Mouse (Mus musculus): Measurements from ENCODE around the gene Akr1c14. TPM values are rescaled to one million over a fixed set of nuclear protein-coding genes. Genes with fewer than 3 reads are reported as not detected.
A peak's percentile ranks its signal among the peaks of the same experiment; 100 is the strongest.

Akr1c14 gene
- polyA plus RNA-seq (2016; fragmentation: Nextera tagmentation; extraction: Ambion mirVana): 0.14 and 0.38 TPM in 2 replicates

DNA sequence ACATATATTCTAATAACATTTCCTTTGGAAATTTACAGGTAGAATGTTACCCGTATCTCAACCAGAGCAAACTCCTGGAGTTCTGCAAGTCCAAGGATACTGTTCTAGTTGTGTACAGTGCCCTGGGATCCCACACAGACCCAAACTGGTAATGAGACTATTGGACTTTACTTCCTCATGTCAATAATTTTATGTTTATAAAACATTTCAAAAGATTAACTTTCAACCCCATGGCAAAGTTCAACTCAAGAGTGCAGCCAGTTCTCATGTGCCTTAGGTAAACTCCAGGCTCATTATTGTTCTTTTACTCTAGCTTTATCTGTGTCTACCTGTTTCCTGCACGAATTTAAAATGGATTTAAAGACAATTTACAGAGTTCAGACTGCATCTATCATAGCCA, at the start of gene Akr1c14:
TSS of gene Akr1c14 (plus strand) at position 293 of the 400 bp plus-strand sequence.
- no peaks in the 10 kb centered on the region for H3K4me1 ChIP-seq
- H3K36me3 ChIP-seq: no peaks in the 10 kb centered on the region
- H3K4me3 ChIP-seq: no peak within 1 kb of the TSS
- no peaks in the 10 kb centered on the region for H3K27me3 ChIP-seq
- ATAC-seq (ENCODE audit: low FRiP score, low read depth): no peak
- no peak within 1 kb of the TSS for H3K9ac ChIP-seq (replicated peaks)
- no peak within 1 kb of the TSS for H3K4me2 ChIP-seq (replicated peaks)
- 71% methylated on average over 2 of the region's 2 CpGs for WGBS
- H3K27ac ChIP-seq (replicated peaks): no peak within 1 kb of the TSS
- no peaks in the 10 kb centered on the region for H3K9me3 ChIP-seq

DNA sequence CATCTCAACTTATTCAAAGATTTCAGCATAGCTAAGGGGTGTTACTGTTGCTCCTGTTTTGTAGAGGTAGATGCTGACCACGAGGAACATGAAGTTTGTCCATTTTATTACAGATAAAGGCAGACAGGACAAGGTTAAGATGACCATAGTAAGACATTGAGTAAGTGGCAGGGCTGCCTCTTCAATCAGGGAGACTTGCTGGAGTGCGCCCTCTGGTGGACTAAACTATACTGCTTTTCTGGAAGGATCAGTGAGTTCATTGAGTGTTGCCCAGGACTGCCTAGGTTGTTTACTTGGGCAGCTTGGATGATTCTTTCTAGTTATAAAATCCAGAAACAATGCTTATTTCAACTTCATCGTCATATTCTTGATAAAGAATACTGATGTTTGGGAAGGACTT, 47.1 kb upstream of the Akr1c14 start:
- no peak overlapping the region for H3K27ac ChIP-seq (replicated peaks)
- no peak overlapping the region for H3K4me3 ChIP-seq
- H3K36me3 ChIP-seq: no peaks in the 10 kb centered on the region
- H3K9me3 ChIP-seq: no peaks in the 10 kb centered on the region
- WGBS: 10% methylated on average over 3 of the region's 3 CpGs
- no peaks in the 10 kb centered on the region for H3K4me1 ChIP-seq
- no peak overlapping the region for H3K9ac ChIP-seq (replicated peaks)
- H3K4me2 ChIP-seq (replicated peaks): no peak overlapping the region
- ATAC-seq (ENCODE audit: low FRiP score, low read depth): peak; percentile 65; the same call in 1 of the 2 replicates
- no peaks in the 10 kb centered on the region for H3K27me3 ChIP-seq

DNA sequence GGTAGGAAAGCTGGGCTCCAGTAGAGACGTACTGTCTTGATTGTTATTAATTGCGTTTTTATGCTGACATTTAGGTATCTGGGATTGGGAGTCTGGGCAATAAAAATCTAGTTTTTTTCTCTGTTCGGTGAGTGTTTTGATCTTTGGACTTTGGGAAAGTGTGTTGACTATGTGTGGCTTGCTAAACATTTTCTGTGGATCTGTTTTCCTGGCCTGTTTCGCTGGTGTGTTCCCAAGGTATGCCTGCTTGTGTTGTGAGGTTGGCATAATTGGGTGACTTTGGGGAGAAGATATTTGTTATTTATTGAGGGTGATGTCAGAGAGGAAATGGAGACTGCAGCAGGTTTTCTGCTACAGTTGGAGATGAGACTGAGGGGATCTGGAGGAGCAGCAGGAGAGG, 38.0 kb upstream of the Akr1c14 start:
- Histone ChIP-seq H3K36me3 (no peaks in the 10 kb centered on the region), H3K27ac (replicated peaks) (no peak overlapping the region), H3K27me3 (no peaks in the 10 kb centered on the region), H3K4me3 (no peak overlapping the region), H3K9ac (replicated peaks) (no peak overlapping the region), H3K4me2 (replicated peaks) (no peak overlapping the region), H3K9me3 (no peaks in the 10 kb centered on the region), H3K4me1 (no peaks in the 10 kb centered on the region)
- 86% methylated on average over 4 of the region's 4 CpGs for WGBS
- ATAC-seq (ENCODE audit: low FRiP score, low read depth): no peak

DNA sequence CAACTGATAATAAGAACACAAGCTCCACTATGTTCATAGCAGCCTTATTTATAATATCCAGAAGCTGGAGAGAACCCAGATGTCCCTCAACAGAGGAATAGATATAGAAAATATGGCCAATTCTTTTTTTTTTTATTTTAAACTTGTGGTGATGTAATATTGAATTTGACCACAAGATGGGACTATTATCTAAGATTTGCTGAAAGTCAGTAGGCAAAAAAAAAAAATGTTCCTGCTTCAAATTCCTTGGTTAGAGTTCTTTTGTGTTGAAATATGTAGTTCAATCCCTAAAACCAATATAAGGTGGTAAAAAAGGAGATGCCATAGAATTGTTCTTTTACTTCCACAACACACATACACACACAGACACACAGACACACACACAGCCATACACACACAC, 35.0 kb upstream of the Akr1c14 start:
- Histone ChIP-seq H3K27ac (replicated peaks) (no peak overlapping the region), H3K4me1 (no peaks in the 10 kb centered on the region), H3K36me3 (no peaks in the 10 kb centered on the region), H3K4me2 (replicated peaks) (no peak overlapping the region), H3K9ac (replicated peaks) (no peak overlapping the region), H3K4me3 (no peak overlapping the region), H3K9me3 (no peaks in the 10 kb centered on the region), H3K27me3 (no peaks in the 10 kb centered on the region)
- ATAC-seq (ENCODE audit: low FRiP score, low read depth): no peak

DNA sequence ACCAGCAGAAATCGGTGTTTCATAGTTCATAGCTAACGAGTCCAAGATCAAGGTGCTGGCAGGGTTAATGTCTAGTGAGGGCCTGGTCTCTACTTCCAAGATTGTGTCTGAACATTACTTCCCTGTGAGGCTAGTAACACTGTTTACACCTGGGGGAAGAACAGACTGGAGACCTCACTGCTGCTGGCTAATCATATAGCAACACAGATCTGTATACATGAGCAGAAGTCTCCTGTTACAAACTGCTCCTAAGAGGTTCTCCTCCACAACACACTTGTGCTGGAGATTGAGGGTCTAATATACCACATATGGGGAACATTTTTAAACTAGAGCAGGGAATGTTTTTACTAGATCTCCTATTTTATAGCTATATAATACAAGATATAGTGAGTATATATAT, 18.9 kb upstream of the Akr1c14 start:
- 94% methylated on average over 2 of the region's 2 CpGs for WGBS

DNA sequence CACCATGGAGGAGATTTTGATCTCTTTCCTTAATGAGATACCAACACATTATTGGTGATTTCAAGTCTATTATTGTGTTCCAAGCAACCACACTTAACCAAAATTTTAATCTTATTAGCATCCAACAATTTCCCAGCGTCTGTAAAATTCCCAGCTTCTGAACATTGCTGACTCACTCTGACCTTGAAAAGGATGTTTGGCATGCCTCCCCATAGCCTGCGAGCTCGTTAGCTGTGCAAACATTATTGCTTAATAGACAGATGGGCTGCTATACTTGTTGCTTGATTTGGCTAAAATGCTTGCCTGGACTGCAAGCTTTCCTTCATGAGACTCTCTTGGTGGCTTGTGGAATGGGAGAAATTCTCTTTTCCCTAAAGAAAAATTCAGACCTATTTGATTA, 16.3 kb upstream of the Akr1c14 start:
- H3K27ac ChIP-seq (replicated peaks): no peak overlapping the region
- H3K4me3 ChIP-seq: no peak overlapping the region
- no peak overlapping the region for H3K4me2 ChIP-seq (replicated peaks)
- no peaks in the 10 kb centered on the region for H3K9me3 ChIP-seq
- H3K27me3 ChIP-seq: no peaks in the 10 kb centered on the region
- no peak overlapping the region for H3K9ac ChIP-seq (replicated peaks)
- ATAC-seq (ENCODE audit: low FRiP score, low read depth): no peak
- no peaks in the 10 kb centered on the region for H3K36me3 ChIP-seq
- WGBS: 69% methylated on average over 3 of the region's 3 CpGs
- H3K4me1 ChIP-seq: no peaks in the 10 kb centered on the region

More for the DNA sequence above, 18.9 kb upstream of the Akr1c14 start:
- ATAC-seq (ENCODE audit: low FRiP score, low read depth): no peak
- no peak overlapping the region for H3K9ac ChIP-seq (replicated peaks)
- no peak overlapping the region for H3K27ac ChIP-seq (replicated peaks)
- no peaks in the 10 kb centered on the region for H3K9me3 ChIP-seq
- no peaks in the 10 kb centered on the region for H3K36me3 ChIP-seq
- no peaks in the 10 kb centered on the region for H3K27me3 ChIP-seq
- H3K4me1 ChIP-seq: no peaks in the 10 kb centered on the region
- no peak overlapping the region for H3K4me2 ChIP-seq (replicated peaks)
- no peak overlapping the region for H3K4me3 ChIP-seq

DNA sequence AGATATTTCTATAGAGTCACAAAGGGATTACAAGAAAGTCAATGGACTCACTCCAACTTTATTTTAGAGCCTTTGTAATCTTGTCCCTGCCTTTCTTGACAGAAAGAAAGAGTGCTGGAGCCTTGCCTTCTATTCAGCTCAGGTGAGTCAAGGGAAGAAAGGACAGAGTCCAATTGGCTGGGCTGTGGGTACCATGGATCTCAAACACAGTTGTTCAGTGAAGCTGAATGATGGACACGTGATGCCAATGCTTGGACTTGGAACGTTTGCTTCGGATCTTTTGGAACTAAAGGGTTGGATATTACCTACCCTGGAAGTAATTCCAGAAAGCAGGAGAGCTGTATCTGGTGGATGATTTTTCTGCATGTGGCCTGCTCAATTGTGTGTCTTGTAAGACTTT, 13.8 kb upstream of the Akr1c14 start:
- ATAC-seq (ENCODE audit: low FRiP score, low read depth): no peak
- 87% methylated on average over 3 of the region's 3 CpGs for WGBS
- Histone ChIP-seq H3K27ac (replicated peaks) (no peak overlapping the region), H3K9me3 (no peaks in the 10 kb centered on the region), H3K36me3 (no peaks in the 10 kb centered on the region), H3K4me2 (replicated peaks) (no peak overlapping the region), H3K4me1 (no peaks in the 10 kb centered on the region), H3K27me3 (no peaks in the 10 kb centered on the region), H3K9ac (replicated peaks) (no peak overlapping the region), H3K4me3 (no peak overlapping the region)

DNA sequence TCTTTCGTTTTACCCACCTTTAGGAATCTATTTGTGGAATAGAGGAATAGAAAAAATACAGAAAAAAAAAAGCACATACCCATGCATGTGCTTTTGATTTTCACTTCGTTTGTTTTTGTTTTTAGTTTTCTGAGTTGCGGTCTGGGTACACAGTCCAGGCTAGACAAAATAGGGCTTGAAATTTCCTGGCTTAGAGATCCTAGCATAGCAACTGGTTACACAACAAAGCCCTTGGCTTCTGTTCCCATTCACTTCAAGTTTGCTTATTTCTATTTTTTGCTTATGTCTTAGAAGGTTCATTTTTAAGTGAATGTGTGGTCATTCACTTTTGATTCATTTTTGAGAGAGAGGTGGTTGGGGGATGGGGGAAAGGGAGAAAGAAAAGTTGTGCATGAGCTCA, 2.7 kb upstream of the Akr1c14 start:
- 77% methylated on average over 3 of the region's 3 CpGs for WGBS
- no peak overlapping the region for H3K4me3 ChIP-seq
- no peak overlapping the region for H3K9ac ChIP-seq (replicated peaks)
- no peak for ATAC-seq (ENCODE audit: low FRiP score, low read depth)
- no peak overlapping the region for H3K27ac ChIP-seq (replicated peaks)
- no peaks in the 10 kb centered on the region for H3K36me3 ChIP-seq
- H3K4me2 ChIP-seq (replicated peaks): no peak overlapping the region
- H3K4me1 ChIP-seq: no peaks in the 10 kb centered on the region
- H3K9me3 ChIP-seq: no peaks in the 10 kb centered on the region
- H3K27me3 ChIP-seq: no peaks in the 10 kb centered on the region

DNA sequence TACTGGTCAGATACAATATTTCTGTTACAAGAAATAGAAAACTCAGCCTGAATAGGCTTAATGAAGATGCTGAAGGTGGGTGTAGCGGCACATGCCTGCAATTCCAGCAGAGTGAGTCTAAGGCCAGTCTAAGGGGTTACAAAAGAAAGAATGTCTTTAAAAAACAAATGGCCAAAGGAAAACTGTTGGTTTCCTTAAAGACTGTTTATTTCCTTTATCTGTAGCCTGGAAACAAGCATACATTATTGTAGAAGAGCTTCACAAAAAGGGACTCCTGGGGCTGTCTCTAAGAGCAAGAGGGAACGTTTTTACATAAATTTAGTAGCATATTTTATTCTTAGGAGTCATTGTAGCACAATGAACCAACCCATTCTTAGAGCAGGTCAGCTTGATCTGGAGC, 2.0 kb upstream of the Akr1c14 start:
- 25% methylated on average over 2 of the region's 2 CpGs for WGBS

DNA sequence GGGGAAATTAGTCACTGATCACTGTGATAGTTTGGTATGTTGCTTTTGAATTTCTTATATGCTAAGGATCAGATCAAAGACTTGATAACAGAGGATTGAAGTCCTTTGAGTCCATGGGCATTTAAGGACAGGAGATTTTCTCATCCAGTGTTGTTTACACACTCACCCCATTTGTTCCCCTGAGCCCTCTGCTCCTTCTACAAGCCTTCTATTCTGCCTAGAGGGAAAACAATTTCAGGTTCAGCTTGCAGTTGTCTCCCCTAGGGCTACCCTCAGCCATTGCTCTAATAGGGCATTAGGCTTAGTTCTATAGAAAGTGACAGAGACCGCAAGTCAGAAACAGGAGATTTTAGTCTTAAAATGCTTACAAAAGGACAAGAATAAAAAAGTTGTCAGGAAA, 585 bp upstream of the Akr1c14 start:
- H3K36me3 ChIP-seq: no peaks in the 10 kb centered on the region
- H3K9me3 ChIP-seq: no peaks in the 10 kb centered on the region
- no peak for ATAC-seq (ENCODE audit: low FRiP score, low read depth)
- no peak overlapping the region for H3K4me3 ChIP-seq
- no peak overlapping the region for H3K27ac ChIP-seq (replicated peaks)
- no peaks in the 10 kb centered on the region for H3K4me1 ChIP-seq
- 89% methylated on average over 1 of the region's 1 CpGs for WGBS
- no peaks in the 10 kb centered on the region for H3K27me3 ChIP-seq
- no peak overlapping the region for H3K9ac ChIP-seq (replicated peaks)
- H3K4me2 ChIP-seq (replicated peaks): no peak overlapping the region

More for the DNA sequence above, 2.0 kb upstream of the Akr1c14 start:
- Histone ChIP-seq H3K9me3 (no peaks in the 10 kb centered on the region), H3K4me1 (no peaks in the 10 kb centered on the region), H3K9ac (replicated peaks) (no peak overlapping the region), H3K27me3 (no peaks in the 10 kb centered on the region), H3K36me3 (no peaks in the 10 kb centered on the region), H3K4me2 (replicated peaks) (no peak overlapping the region), H3K27ac (replicated peaks) (no peak overlapping the region), H3K4me3 (no peak overlapping the region)
- no peak for ATAC-seq (ENCODE audit: low FRiP score, low read depth)

DNA sequence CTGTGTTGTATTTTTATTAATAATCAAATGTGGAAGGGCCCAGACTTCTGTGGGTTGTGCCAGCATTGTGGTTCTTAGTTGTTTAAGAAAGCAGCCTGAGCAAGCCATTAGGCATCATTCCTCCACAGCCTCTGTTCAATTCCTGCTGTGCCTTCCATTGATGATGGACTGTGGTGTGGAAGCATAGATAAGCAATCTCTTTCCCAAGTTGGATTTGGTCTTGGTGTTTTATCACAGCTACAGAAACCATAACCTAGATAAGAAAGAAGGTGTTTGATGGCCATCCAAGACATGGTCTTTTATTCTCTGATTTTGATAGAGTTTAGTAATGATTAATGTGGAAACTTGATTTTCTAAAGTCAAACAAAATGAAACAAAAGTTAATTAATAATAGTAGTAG, 844 bp downstream of the Akr1c14 start:
- Histone ChIP-seq H3K9ac (replicated peaks) (no peak overlapping the region), H3K9me3 (no peaks in the 10 kb centered on the region), H3K27me3 (no peaks in the 10 kb centered on the region), H3K27ac (replicated peaks) (no peak overlapping the region), H3K36me3 (no peaks in the 10 kb centered on the region), H3K4me3 (no peak overlapping the region), H3K4me2 (replicated peaks) (no peak overlapping the region), H3K4me1 (no peaks in the 10 kb centered on the region)
- ATAC-seq (ENCODE audit: low FRiP score, low read depth): no peak

DNA sequence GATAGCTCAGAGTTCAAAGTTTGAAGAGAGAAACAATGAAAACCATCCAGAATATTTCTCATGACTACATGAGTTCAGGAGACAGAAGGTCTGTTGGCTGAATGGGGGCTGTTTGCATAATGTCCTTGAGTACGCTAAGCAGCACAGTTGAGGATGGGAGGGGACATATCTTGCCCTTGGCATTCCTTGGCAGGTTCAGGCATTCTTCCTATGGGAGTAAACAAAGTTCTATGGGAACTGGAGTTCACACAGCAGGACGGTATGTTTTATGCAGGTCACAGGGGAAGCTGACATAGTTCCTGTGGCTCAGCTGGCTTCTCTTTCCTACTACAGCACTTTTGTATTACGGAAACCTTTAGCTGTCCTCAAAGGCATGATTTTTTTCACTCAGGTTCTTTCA, 6.6 kb downstream of the Akr1c14 start:
- H3K27me3 ChIP-seq: no peaks in the 10 kb centered on the region
- no peak overlapping the region for H3K4me2 ChIP-seq (replicated peaks)
- H3K36me3 ChIP-seq: no peaks in the 10 kb centered on the region
- no peak overlapping the region for H3K27ac ChIP-seq (replicated peaks)
- H3K4me3 ChIP-seq: no peak overlapping the region
- H3K9me3 ChIP-seq: no peaks in the 10 kb centered on the region
- H3K4me1 ChIP-seq: no peaks in the 10 kb centered on the region
- WGBS: 85% methylated on average over 3 of the region's 3 CpGs
- H3K9ac ChIP-seq (replicated peaks): no peak overlapping the region
- no peak for ATAC-seq (ENCODE audit: low FRiP score, low read depth)

DNA sequence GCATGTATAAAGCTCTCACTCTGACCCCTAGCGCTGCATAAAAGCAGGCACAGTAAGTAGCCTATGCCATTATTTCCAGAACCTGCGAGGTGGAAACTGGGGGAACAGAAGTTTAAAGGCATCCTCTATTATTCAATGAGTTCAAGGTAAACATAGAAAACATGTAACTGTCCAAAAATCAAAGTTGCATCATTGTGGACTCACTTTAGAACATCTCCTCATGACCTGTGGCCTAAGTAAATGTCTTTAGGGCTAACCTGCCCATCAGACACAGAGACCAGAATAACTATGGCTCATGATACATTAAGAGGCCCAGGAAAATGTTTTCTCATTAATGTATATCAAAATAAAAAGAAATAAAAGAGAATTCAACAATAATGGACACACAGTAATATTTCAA, 7.4 kb downstream of the Akr1c14 start:
- ATAC-seq (ENCODE audit: low FRiP score, low read depth): no peak
- no peak overlapping the region for H3K4me2 ChIP-seq (replicated peaks)
- H3K9ac ChIP-seq (replicated peaks): no peak overlapping the region
- no peaks in the 10 kb centered on the region for H3K27me3 ChIP-seq
- H3K36me3 ChIP-seq: no peaks in the 10 kb centered on the region
- 85% methylated on average over 2 of the region's 2 CpGs for WGBS
- no peak overlapping the region for H3K27ac ChIP-seq (replicated peaks)
- no peak overlapping the region for H3K4me3 ChIP-seq
- H3K9me3 ChIP-seq: no peaks in the 10 kb centered on the region
- H3K4me1 ChIP-seq: no peaks in the 10 kb centered on the region
